Mouse (Mus musculus) kidney, adult 2 months (tissue): ENCODE data around the gene Rhot2. TPM values are rescaled to one million over a fixed set of nuclear protein-coding genes. Genes with fewer than 3 reads are reported as not detected.

Source experiments
- DNase-seq: peaks from one replicate; pipeline ENCODE4 v3.0.0; 2021
- H3K27ac ChIP-seq: fragments of 200-500 bp; 2 replicates; pipeline ENCODE4 v1.5.1; 2012; ENCODE audit warnings: low read depth, low read length, control low read depth, inconsistent platforms; ENCODE audit not compliant: insufficient read depth
- H3K27me3 ChIP-seq: fragments of 200-500 bp; replicated peaks from 2 replicates; pipeline ENCODE4 v1.6.1; 2012; ENCODE audit warnings: mild to moderate bottlenecking, moderate library complexity, low read length, inconsistent platforms; ENCODE audit not compliant: control insufficient read depth, insufficient read depth
- H3K36me3 ChIP-seq: fragments of 200-500 bp; 2 replicates; pipeline ENCODE4 v1.6.1; 2012; ENCODE audit warnings: mild to moderate bottlenecking, moderate library complexity, low read length, inconsistent platforms; ENCODE audit not compliant: control insufficient read depth, insufficient read depth
- H3K4me1 ChIP-seq: fragments of 200-500 bp; 2 replicates; pipeline ENCODE4 v1.6.1; 2011; ENCODE audit warnings: low read length; ENCODE audit not compliant: control insufficient read depth, insufficient read depth
- H3K4me3 ChIP-seq: fragments of 200-500 bp; 2 replicates; pipeline ENCODE4 v1.5.1; 2011; ENCODE audit warnings: mild to moderate bottlenecking, low read depth, low read length, control low read depth; ENCODE audit not compliant: insufficient read depth
- CTCF ChIP-seq: fragments of 200-500 bp; conservative IDR thresholded peaks from 2 replicates; pipeline ENCODE4 v1.5.1; 2011; ENCODE audit warnings: low read depth, mild to moderate bottlenecking, control low read depth, low read length, moderate library complexity, mixed read lengths; ENCODE audit not compliant: insufficient read depth, insufficient read length
- POLR2A ChIP-seq: fragments of 200-500 bp; IDR thresholded peaks from one replicate; pipeline ENCODE4 v1.6.1; 2011; ENCODE audit warnings: low read depth, low read length, control low read depth
- WGBS: fragments of 180-500 bp; shearing (Covaris S2); methylation state at CpG from one replicate; pipeline ENCODE4 v1.1.7; 2018; 5-methylcytosine and 5-hydroxymethylcytosine counted together
- polyA plus RNA-seq: library from polyadenylated mRNA; depleted of rRNA; stranded (reverse); fragments of >200 nt; gene quantifications from 2 replicates; pipeline ENCODE4 v1.2.3, GENCODE M21; 2012

Rhot2 gene
- polyA plus RNA-seq, 1 experiment, result 133 TPM

DNA sequence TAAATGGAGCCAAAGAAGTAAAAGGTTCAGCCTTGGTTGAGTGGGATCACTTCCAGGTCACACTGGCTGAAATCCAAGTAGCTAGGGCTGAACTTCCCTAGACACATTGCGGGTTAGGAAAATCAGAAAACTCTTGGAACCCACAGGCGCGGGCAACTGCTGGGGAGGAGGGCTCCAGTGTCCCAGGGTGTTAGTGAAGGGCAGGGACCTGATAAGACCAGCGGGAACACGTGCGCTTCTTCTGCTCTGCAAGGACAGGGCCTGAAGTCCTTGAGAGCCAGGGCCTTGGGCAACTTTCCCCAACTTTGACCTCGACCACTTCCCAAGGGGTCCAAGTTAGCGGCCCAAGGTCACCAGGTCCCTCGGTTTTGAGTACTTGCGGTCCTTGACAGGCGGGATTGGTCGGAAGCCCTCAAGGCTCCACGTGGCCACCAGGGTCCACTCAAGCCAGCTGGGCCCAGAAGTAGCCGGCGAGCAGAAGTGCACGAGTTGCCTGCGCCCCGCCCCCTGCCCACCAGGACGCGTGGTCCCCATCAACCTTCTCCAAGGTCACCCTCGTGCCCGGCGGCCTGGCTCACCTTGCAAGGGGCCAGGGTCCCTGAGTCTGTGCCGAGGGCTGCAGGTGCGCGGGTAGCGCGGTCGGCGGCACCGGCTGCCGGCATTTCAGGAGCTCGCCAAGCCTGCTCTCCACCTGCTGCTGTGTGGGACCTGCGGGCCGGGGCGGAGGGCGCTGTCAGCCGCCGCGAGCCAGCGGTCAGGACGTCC lies 23.4 kb upstream of the Rhot2 start:
- Histone ChIP-seq H3K27me3 (no peaks in the 10 kb centered on the region), H3K4me1 (peaks cover 18% of the 10 kb centered on the region; the same call in 1 of the 2 replicates), H3K4me3 (peak overlapping the region; percentile 87), H3K36me3 (no peaks in the 10 kb centered on the region), H3K27ac (peak overlapping the region; percentile 88)
- DNase-seq, result peak; percentile 86
- no peak for TF ChIP-seq POLR2A
- no peak for TF ChIP-seq CTCF
- under 1% methylated on average over 42 of the region's 42 CpGs for WGBS

DNA sequence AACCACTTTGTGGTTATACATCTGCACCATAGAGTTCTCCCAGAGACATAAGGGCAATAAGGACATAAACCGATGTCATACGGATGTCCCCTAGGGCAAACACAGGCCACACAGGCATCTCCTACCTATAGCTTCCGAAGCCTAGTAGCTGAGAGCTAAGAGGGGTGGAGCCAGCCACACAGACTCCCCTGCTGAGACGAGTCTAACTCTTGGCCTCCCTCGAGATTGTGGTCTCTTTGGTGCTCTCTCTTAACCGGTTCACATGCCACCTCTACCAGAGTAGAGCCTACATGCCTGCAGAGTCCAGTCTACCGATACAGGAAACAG lies 22.8 kb upstream of the Rhot2 start:
- Histone ChIP-seq H3K27me3 (no peaks in the 10 kb centered on the region), H3K4me3 (peak overlapping the region; percentile 87), H3K36me3 (no peaks in the 10 kb centered on the region), H3K27ac (peak overlapping the region; percentile 88), H3K4me1 (peaks cover 18% of the 10 kb centered on the region; the same call in 1 of the 2 replicates)
- WGBS, result 8% methylated on average over 7 of the region's 7 CpGs
- TF ChIP-seq CTCF (no peak), POLR2A (no peak)
- no peak for DNase-seq

DNA sequence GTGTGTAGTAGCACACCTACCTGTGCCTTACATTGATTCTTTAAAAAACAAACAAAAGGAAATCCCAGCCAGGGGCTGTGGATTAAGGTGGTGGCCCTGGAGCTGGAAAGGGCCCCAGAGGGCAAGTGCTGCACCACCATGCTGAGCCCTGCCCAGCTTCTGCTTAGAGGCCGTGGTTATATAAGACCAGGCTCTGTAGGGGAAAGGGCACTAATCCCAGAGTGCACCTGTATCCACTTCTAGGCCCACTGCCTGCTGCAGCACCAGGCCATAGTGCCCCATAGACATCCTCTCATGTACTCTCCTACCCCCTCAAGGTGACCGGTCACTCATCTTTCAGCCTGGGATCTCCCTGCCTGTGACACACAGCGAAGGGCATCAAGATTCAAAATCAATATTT lies 21.5 kb upstream of the Rhot2 start:
- H3K27me3 ChIP-seq, result no peaks in the 10 kb centered on the region
- peak; percentile 77 for DNase-seq
- peak overlapping the region; percentile 13 for H3K4me3 ChIP-seq
- TF ChIP-seq CTCF, result no peak
- no peak for TF ChIP-seq POLR2A
- no peaks in the 10 kb centered on the region for H3K36me3 ChIP-seq
- H3K4me1 ChIP-seq, result peaks cover 10% of the 10 kb centered on the region; the same call in 1 of the 2 replicates
- peak overlapping the region; percentile 67 for H3K27ac ChIP-seq
- WGBS, result 79% methylated on average over 3 of the region's 3 CpGs

DNA sequence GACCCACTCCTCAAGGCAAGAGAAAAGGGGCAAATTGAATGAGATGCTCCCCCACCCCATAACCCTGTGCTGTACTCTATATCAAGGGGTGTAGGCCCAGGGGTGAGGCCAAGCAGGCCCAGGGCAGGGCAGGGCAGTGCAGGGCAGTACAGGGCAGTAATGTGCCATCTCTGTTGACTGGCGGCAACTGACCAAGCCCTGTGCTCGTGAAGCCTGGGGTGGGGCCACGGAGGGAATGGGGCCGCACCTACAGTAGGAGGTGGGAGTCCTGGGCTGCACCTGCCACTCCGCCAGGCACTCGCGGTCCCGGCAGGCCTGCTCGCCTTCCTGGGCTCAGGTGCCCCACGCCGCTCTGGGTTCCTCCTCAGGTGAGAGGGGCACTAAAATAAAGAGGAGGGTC lies 20.6 kb upstream of the Rhot2 start:
- TF ChIP-seq POLR2A, result no peak
- no peak for TF ChIP-seq CTCF
- 73% methylated on average over 11 of the region's 11 CpGs for WGBS
- DNase-seq, result peak; percentile 28
- peaks cover 15% of the 10 kb centered on the region; the same call in 1 of the 2 replicates for H3K4me1 ChIP-seq
- peak overlapping the region; percentile 67 for H3K27ac ChIP-seq
- H3K27me3 ChIP-seq, result no peaks in the 10 kb centered on the region
- H3K4me3 ChIP-seq, result peak overlapping the region; percentile 5; the same call in 1 of the 2 replicates
- no peaks in the 10 kb centered on the region for H3K36me3 ChIP-seq

DNA sequence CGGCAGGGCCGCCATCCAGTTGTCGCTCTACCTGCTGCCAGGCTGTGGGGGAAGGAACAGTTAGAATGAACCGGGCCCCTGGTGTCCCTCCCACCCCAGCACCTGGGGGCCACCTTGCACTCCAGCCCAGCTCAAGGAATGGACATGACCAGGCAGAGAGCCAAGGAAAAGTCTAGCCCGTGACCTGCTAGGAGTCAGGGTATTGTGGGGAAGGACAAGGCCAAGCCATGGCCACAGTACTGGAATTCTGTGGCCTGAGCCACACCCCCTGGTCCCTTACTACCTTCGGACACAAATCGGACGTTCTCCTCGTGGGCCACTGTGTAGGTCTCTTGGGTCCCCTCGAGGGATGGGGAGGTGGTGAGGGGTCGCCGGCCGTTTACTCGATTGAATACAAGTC lies 19.7 kb upstream of the Rhot2 start:
- peaks cover 15% of the 10 kb centered on the region; the same call in 1 of the 2 replicates for H3K4me1 ChIP-seq
- no peak overlapping the region for H3K4me3 ChIP-seq
- H3K36me3 ChIP-seq, result no peaks in the 10 kb centered on the region
- no peak for TF ChIP-seq CTCF
- no peak for TF ChIP-seq POLR2A
- peak overlapping the region; percentile 14; the same call in 1 of the 2 replicates for H3K27ac ChIP-seq
- peak; percentile 68 for DNase-seq
- H3K27me3 ChIP-seq, result no peaks in the 10 kb centered on the region
- 56% methylated on average over 14 of the region's 14 CpGs for WGBS

DNA sequence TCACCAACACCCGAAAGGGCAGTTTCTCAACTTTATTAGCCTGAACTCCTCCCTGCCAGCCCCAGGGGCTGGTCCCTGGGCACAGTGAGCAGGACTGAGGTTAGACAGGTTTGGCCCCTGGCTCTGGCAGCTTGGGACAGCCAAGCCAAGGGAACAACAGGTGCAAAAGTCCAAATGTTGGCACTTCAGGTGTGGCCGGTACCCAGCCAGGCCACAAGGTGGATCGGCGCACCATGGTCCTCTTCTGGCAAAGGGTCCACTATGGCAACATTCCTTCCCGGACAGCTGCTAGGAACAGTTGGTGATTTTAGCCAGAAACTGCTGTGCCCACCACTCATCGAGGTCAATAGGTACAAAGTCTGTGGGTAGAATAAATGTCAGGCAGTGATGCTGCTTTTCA lies 19.0 kb upstream of the Rhot2 start:
- H3K27me3 ChIP-seq, result no peaks in the 10 kb centered on the region
- peaks cover 11% of the 10 kb centered on the region; the same call in 1 of the 2 replicates for H3K4me1 ChIP-seq
- DNase-seq, result peak; percentile 79
- WGBS, result 60% methylated on average over 6 of the region's 6 CpGs
- H3K36me3 ChIP-seq, result no peaks in the 10 kb centered on the region
- peak; percentile 38 for TF ChIP-seq CTCF
- TF ChIP-seq POLR2A, result no peak
- no peak overlapping the region for H3K4me3 ChIP-seq
- H3K27ac ChIP-seq, result peak overlapping the region; percentile 20; the same call in 1 of the 2 replicates

DNA sequence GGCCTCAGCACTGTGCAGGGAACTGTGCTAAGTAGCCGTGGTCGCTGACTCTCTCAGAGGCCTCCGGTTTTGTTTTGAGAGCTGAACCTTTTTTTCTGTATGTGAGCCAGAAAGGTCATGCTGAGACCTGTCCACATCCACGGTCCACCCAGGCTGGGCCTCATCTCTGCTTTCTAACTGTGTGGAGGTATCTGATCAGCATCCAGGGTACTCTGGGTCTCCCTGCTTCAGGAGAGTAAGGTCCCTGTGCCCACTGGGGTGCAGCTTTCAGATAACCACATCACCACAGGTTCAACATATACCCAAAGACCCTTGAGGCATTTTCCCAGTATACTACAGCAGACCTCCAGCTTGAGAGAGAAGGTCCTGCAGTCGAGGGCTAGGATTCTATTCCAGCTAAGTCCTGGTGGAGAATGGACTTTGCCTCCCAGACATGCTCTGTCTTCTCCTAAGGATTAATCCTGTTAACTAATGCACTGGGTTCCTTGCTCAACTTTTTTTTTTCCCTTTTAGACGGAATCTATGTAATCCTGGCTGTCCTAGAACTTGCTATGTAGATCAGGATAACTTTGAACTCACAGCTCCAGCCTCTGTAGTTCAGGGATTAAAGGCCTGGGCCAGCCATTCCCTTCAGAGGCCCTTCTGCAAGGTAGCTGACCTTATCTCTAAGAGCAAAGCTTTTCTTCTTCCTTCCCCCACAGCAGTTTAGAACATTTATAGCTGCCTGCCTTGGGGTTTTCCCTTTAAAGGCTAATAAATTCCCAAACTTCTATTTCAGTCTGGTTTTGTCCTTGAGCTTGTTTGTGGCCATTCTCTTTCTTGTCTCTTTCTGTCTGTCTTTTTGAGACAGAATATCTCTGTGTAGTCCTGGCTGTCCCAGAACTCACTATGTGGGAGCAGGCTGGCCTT lies 17.3 kb upstream of the Rhot2 start:
- WGBS, result 7% methylated on average over 6 of the region's 6 CpGs
- TF ChIP-seq CTCF, result no peak
- TF ChIP-seq POLR2A, result no peak
- DNase-seq, result peak; percentile 68
- Histone ChIP-seq H3K27me3 (no peaks in the 10 kb centered on the region), H3K36me3 (no peaks in the 10 kb centered on the region), H3K4me1 (peaks cover 11% of the 10 kb centered on the region; the same call in 1 of the 2 replicates), H3K4me3 (peak overlapping the region; percentile 62), H3K27ac (peak overlapping the region; percentile 58)
